Mouse (Mus musculus) lung, adult 2 months (tissue): ENCODE data around the gene Cenph. TPM values are rescaled to one million over a fixed set of nuclear protein-coding genes. Genes with fewer than 3 reads are reported as not detected.

Source experiments
- DNase-seq: peaks from one replicate; pipeline ENCODE4 v3.0.0; 2022
- H3K4me1 ChIP-seq: fragments of 200-500 bp; 2 replicates; pipeline ENCODE4 v1.6.1; 2011; ENCODE audit warnings: low read length; ENCODE audit not compliant: control insufficient read depth, insufficient read depth
- H3K4me3 ChIP-seq: fragments of 200-500 bp; replicated peaks from 2 replicates; pipeline ENCODE3; 2011; ENCODE audit warnings: low read depth, mild to moderate bottlenecking, control low read depth, low read length; ENCODE audit errors: extremely low read depth
- CTCF ChIP-seq: fragments of 200-500 bp; IDR thresholded peaks from 2 replicates; pipeline ENCODE4 v1.5.1; 2011; ENCODE audit warnings: mild to moderate bottlenecking, low read length, control low read depth; ENCODE audit not compliant: insufficient read depth
- POLR2A ChIP-seq: fragments of 200-500 bp; IDR thresholded peaks from 2 replicates; pipeline ENCODE4 v1.6.1; 2011; ENCODE audit warnings: low read depth, mild to moderate bottlenecking, control low read depth, low read length, borderline replicate concordance; ENCODE audit errors: extremely low read depth
- WGBS: fragments of 180-500 bp; shearing (Covaris S2); methylation state at CpG from one replicate; pipeline ENCODE4 v1.1.7; 2018; 5-methylcytosine and 5-hydroxymethylcytosine counted together
- polyA plus RNA-seq: library from polyadenylated mRNA; depleted of rRNA; stranded (reverse); fragments of >200 nt; gene quantifications from 2 replicates; pipeline ENCODE4 v1.2.3, GENCODE M21; 2012

The Cenph gene
- polyA plus RNA-seq, 1 experiment, result 0.25 TPM

- 72% methylated on average over 6 of the region's 6 CpGs for WGBS
- Histone ChIP-seq H3K4me1 (peaks cover 2% of the 10 kb centered on the region; the same call in 1 of the 2 replicates), H3K4me3 (no peak overlapping the region)
- peak; percentile 12 for DNase-seq
- no peak for TF ChIP-seq POLR2A
- no peak for TF ChIP-seq CTCF
Observed at GRCm38 (mm10) chr13:100787316-100788010, 11.8 kb upstream of the Cenph start.

GRCm38 (mm10) chr13:100786414-100786867 lies 10.7 kb upstream of the Cenph start, which contains the start of gene Ccnb1:
Gene Ccnb1, minus strand, starts transcription at chr13:100786570.
- Histone ChIP-seq H3K4me3 (peak within 1 kb of the TSS; percentile 60), H3K4me1 (peaks cover 2% of the 10 kb centered on the region; the same call in 1 of the 2 replicates)
- peak; percentile 89 for DNase-seq
- TF ChIP-seq CTCF (peak; percentile 31; the same call in 1 of the 2 replicates), POLR2A (peak; percentile 83; the same call in 1 of the 2 replicates)
- under 1% methylated on average over 35 of the region's 35 CpGs for WGBS

GRCm38 (mm10) chr13:100785806-100786413 lies 10.2 kb upstream of the Cenph start:
- TF ChIP-seq POLR2A, result no peak
- TF ChIP-seq CTCF, result no peak
- WGBS, result under 1% methylated on average over 30 of the region's 30 CpGs
- Histone ChIP-seq H3K4me1 (peaks cover 2% of the 10 kb centered on the region; the same call in 1 of the 2 replicates), H3K4me3 (peak overlapping the region; percentile 46)
- no peak for DNase-seq

GRCm38 (mm10) chr13:100777491-100777890 lies 1.8 kb upstream of the Cenph start:
- no peak for DNase-seq
- whole genome bisulfite sequencing, result 61% methylated on average over 3 of the region's 3 CpGs
- Histone ChIP-seq H3K4me3 (no peak overlapping the region), H3K4me1 (peaks cover 2% of the 10 kb centered on the region; the same call in 1 of the 2 replicates)
- TF ChIP-seq CTCF (no peak), POLR2A (no peak)

GRCm38 (mm10) chr13:100776710-100777109 lies 1.0 kb upstream of the Cenph start:
- no peak overlapping the region for H3K4me3 ChIP-seq
- 55% methylated on average over 6 of the region's 6 CpGs for WGBS
- no peak for DNase-seq
- TF ChIP-seq CTCF (no peak), POLR2A (no peak)
- peaks cover 2% of the 10 kb centered on the region; the same call in 1 of the 2 replicates for H3K4me1 ChIP-seq

GRCm38 (mm10) chr13:100776056-100776419 lies 339 bp upstream of the Cenph start:
- no peak for DNase-seq
- Histone ChIP-seq H3K4me3 (peak overlapping the region; percentile 67), H3K4me1 (peaks cover 2% of the 10 kb centered on the region; the same call in 1 of the 2 replicates)
- WGBS, result 8% methylated on average over 8 of the region's 8 CpGs
- no peak for TF ChIP-seq CTCF
- no peak for TF ChIP-seq POLR2A

GRCm38 (mm10) chr13:100774704-100775103 lies 995 bp downstream of the Cenph start:
- Histone ChIP-seq H3K4me1 (peaks cover 2% of the 10 kb centered on the region; the same call in 1 of the 2 replicates), H3K4me3 (no peak overlapping the region)
- TF ChIP-seq CTCF, result no peak
- no peak for TF ChIP-seq POLR2A
- no peak for DNase-seq

- 47% methylated on average over 2 of the region's 2 CpGs for WGBS
- no peak for TF ChIP-seq CTCF
- no peak for TF ChIP-seq POLR2A
- Histone ChIP-seq H3K4me3 (no peak overlapping the region), H3K4me1 (no peaks in the 10 kb centered on the region)
- DNase-seq, result peak; percentile 8
Observed at GRCm38 (mm10) chr13:100755329-100755728, 20.4 kb downstream of the Cenph start.

- DNase-seq, result no peak
- no peak for TF ChIP-seq CTCF
- TF ChIP-seq POLR2A, result no peak
- no peak overlapping the region for H3K4me3 ChIP-seq
- no peaks in the 10 kb centered on the region for H3K4me1 ChIP-seq
- 72% methylated on average over 4 of the region's 4 CpGs for WGBS
Observed at GRCm38 (mm10) chr13:100754186-100754585, 21.5 kb downstream of the Cenph start.

- WGBS, result 84% methylated on average over 6 of the region's 6 CpGs
- TF ChIP-seq POLR2A, result no peak
- Histone ChIP-seq H3K4me1 (no peaks in the 10 kb centered on the region), H3K4me3 (no peak overlapping the region)
- DNase-seq, result no peak
Observed at GRCm38 (mm10) chr13:100753011-100753410, 22.7 kb downstream of the Cenph start.
